Mouse (Mus musculus): ENCODE measurements around the gene Pate2. TPM values are rescaled to one million over a fixed set of nuclear protein-coding genes. Genes with fewer than 3 reads are reported as not detected.

The Pate2 gene
- polyA plus RNA-seq, 1 experiment from 2014 or later = 1.1 TPM

- Histone ChIP-seq H3K9ac (peak within 1 kb of the TSS; percentile 58), H3K27ac (replicated peaks) (peak within 1 kb of the TSS; percentile 73), H3K27me3 (no peaks in the 10 kb centered on the region), H3K36me3 (peaks cover 8% of the 10 kb centered on the region), H3K9me3 (replicated peaks) (no peaks in the 10 kb centered on the region), H3K4me1 (peaks cover 12% of the 10 kb centered on the region), H3K4me3 (replicated peaks) (peak within 1 kb of the TSS; percentile 78), H3K4me2 (replicated peaks) (peak within 1 kb of the TSS; percentile 99)
- ATAC-seq (ENCODE audit: insufficient number of reproducible peaks, low FRiP score, low TSS enrichment, low read depth) = peak; percentile 71
- WGBS = 1% methylated on average over 55 of the region's 59 CpGs
These were observed 11.7 kb upstream of the Pate2 start, which contains the start of the genes Ddx25 and Pus3 for GRCm38 (mm10) chr9:35558257-35559008. Gene Ddx25, minus strand, starts transcription at chr9:35558528. Gene Pus3, plus strand, starts transcription at chr9:35558595.

DNA sequence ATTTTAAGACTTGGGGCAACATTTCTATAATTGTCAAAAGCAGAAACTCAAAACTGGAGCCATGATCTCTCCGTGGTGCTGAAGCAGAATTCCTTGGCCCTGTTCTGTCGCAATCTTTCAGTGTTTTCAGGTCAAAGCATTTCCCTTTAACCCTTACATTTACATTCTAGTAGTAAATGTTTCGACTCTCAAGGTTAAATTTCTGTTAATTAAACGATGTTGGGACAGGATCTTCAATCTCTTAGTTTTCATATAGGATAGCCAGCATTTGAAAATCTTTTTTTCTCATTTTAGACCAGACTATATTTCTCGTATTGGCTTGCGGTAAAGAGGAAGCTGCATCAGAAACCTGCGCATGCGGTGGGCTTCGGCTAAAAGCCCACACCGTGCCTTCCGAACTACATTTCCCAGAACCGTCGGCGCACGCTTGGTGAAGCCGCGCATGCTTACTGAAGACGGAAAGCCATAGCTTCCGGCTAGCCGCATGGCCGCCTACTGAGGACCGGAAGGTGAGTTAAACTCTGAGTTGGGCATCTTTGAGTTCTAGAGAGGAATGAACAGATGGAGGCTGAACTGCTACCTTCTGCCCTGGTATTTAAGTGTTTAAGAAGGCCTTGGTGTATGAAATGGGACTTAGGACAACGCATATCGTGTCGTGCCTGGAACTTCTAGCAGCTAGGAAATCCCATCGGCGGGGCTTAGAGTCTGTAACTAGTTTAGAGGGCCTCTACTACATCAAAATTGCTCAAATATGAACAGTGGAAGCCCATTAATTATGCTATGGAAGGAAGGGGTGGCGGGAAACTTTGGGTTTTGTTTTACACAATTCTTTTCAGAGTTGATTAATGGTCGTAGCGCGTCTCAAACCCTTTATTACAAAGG lies 10.8 kb upstream of the Pate2 start:
- H3K27ac ChIP-seq (replicated peaks) = peak overlapping the region; percentile 73
- ATAC-seq (ENCODE audit: insufficient number of reproducible peaks, low FRiP score, low TSS enrichment, low read depth) = peak; percentile 90
- peak overlapping the region; percentile 99 for H3K4me2 ChIP-seq (replicated peaks)
- no peaks in the 10 kb centered on the region for H3K9me3 ChIP-seq (replicated peaks)
- H3K27me3 ChIP-seq = no peaks in the 10 kb centered on the region
- peak overlapping the region; percentile 78 for H3K4me3 ChIP-seq (replicated peaks)
- peak overlapping the region; percentile 58 for H3K9ac ChIP-seq
- peaks cover 12% of the 10 kb centered on the region for H3K4me1 ChIP-seq
- WGBS = 2% methylated on average over 31 of the region's 31 CpGs
- peaks cover 8% of the 10 kb centered on the region for H3K36me3 ChIP-seq

- H3K4me3 ChIP-seq (replicated peaks) = no peak overlapping the region
- WGBS = 96% methylated on average over 11 of the region's 11 CpGs
- no peaks in the 10 kb centered on the region for H3K9me3 ChIP-seq (replicated peaks)
- peaks cover 23% of the 10 kb centered on the region for H3K36me3 ChIP-seq
- H3K27me3 ChIP-seq = no peaks in the 10 kb centered on the region
- peaks cover 12% of the 10 kb centered on the region for H3K4me1 ChIP-seq
- H3K4me2 ChIP-seq (replicated peaks) = no peak overlapping the region
- no peak overlapping the region for H3K27ac ChIP-seq (replicated peaks)
- no peak overlapping the region for H3K9ac ChIP-seq
- no peak for ATAC-seq (ENCODE audit: insufficient number of reproducible peaks, low FRiP score, low TSS enrichment, low read depth)
These were observed 9.0 kb upstream of the Pate2 start for GRCm38 (mm10) chr9:35561076-35561475.

DNA sequence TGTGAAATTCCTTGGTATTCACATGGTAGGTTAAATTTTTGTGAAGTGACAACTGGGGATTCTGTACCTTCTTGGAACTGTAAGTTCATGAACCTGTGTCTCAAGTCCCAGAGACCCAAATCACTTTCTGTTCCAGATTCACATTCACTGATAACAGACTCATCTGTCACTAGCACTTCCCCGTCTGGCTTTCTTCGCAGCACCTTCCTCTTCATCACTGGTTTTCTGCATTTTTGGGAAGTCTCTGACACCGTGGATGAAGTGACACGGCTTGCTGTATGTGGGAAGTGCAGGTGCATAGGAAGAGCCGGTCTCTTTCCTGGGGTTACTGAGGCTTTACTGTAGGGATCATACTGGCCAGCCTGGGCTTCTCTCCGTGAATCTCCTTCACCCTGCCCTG lies 8.5 kb upstream of the Pate2 start:
- H3K4me2 ChIP-seq (replicated peaks) = no peak overlapping the region
- H3K4me1 ChIP-seq = peaks cover 12% of the 10 kb centered on the region
- ATAC-seq (ENCODE audit: insufficient number of reproducible peaks, low FRiP score, low TSS enrichment, low read depth) = no peak
- no peak overlapping the region for H3K4me3 ChIP-seq (replicated peaks)
- no peak overlapping the region for H3K27ac ChIP-seq (replicated peaks)
- H3K9ac ChIP-seq = no peak overlapping the region
- H3K9me3 ChIP-seq (replicated peaks) = no peaks in the 10 kb centered on the region
- no peaks in the 10 kb centered on the region for H3K27me3 ChIP-seq
- H3K36me3 ChIP-seq = peaks cover 28% of the 10 kb centered on the region
- 87% methylated on average over 6 of the region's 6 CpGs for WGBS

DNA sequence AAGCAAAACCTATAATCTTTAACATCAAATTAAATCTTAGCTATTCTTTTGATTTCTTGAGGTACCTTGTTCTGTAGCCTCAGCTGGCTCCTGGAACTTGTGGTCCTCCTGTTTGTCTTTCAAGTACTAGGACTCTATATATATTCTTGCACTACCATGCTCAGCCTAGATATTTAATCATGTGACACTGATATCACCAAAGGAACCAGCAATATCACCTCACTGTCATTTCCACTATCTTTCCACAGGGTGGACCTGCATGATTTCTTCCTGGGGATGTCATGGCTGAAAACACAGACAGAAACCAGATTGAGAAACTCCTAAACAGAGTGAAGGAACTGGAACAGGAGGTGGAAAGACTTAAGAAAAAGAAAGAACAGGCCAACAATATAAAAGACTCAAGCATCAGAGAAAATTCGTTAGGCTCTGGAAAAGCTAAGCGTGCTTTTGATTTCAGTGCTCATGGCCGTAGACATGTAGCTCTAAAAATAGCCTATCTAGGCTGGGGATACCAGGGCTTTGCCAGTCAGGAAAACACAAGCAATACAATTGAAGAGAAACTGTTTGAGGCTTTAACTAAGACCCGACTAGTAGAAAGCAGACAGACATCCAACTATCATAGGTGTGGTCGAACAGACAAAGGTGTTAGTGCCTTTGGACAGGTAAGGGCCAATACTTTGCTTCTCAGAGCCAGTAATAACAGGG lies 5.4 kb upstream of the Pate2 start:
- H3K9ac ChIP-seq = no peak overlapping the region
- no peaks in the 10 kb centered on the region for H3K27me3 ChIP-seq
- no peak overlapping the region for H3K4me3 ChIP-seq (replicated peaks)
- no peaks in the 10 kb centered on the region for H3K9me3 ChIP-seq (replicated peaks)
- WGBS = 92% methylated on average over 5 of the region's 5 CpGs
- peaks cover 6% of the 10 kb centered on the region for H3K4me1 ChIP-seq
- no peak overlapping the region for H3K27ac ChIP-seq (replicated peaks)
- peaks cover 39% of the 10 kb centered on the region for H3K36me3 ChIP-seq
- H3K4me2 ChIP-seq (replicated peaks) = no peak overlapping the region
- ATAC-seq (ENCODE audit: insufficient number of reproducible peaks, low FRiP score, low TSS enrichment, low read depth) = no peak

DNA sequence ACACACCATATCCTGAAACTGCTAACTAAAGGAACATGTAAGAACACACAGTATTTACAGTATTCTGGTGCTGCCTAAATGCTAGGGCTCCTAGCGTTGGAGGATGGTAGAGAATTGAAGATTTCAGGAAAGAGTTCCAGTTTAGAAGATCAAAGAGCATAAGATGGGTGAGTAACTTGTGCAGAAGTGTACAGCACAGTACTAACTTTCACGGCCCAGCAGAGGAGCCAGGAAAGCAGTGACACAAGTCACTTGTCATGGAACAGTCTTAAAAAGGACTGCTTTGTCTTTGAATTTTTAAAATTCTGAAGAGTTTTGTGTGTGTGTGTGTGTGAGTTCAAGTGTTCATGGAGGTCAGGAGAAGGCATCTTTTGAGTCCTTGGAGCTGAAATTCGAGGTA lies 2.1 kb upstream of the Pate2 start:
- Histone ChIP-seq H3K4me1 (peaks cover 9% of the 10 kb centered on the region), H3K27ac (replicated peaks) (no peak overlapping the region), H3K4me2 (replicated peaks) (no peak overlapping the region), H3K36me3 (peaks cover 31% of the 10 kb centered on the region), H3K9ac (no peak overlapping the region), H3K9me3 (replicated peaks) (no peaks in the 10 kb centered on the region), H3K27me3 (no peaks in the 10 kb centered on the region), H3K4me3 (replicated peaks) (no peak overlapping the region)
- 85% methylated on average over 3 of the region's 3 CpGs for WGBS
- ATAC-seq (ENCODE audit: insufficient number of reproducible peaks, low FRiP score, low TSS enrichment, low read depth) = no peak

- peaks cover 13% of the 10 kb centered on the region for H3K4me1 ChIP-seq
- WGBS = 10% methylated on average over 5 of the region's 5 CpGs
- H3K4me2 ChIP-seq (replicated peaks) = peak overlapping the region; percentile 77
- H3K27ac ChIP-seq (replicated peaks) = peak overlapping the region; percentile 86; the same call in 1 of the 2 replicates
- no peak for ATAC-seq (ENCODE audit: insufficient number of reproducible peaks, low FRiP score, low TSS enrichment, low read depth)
- H3K36me3 ChIP-seq = peaks cover 19% of the 10 kb centered on the region
- peaks cover 5% of the 10 kb centered on the region for H3K27me3 ChIP-seq
- H3K9ac ChIP-seq = peak overlapping the region; percentile 45
- peak overlapping the region; percentile 78 for H3K4me3 ChIP-seq (replicated peaks)
- H3K9me3 ChIP-seq (replicated peaks) = no peaks in the 10 kb centered on the region
These were observed 579 bp downstream of the Pate2 start for GRCm38 (mm10) chr9:35570663-35571062.

DNA sequence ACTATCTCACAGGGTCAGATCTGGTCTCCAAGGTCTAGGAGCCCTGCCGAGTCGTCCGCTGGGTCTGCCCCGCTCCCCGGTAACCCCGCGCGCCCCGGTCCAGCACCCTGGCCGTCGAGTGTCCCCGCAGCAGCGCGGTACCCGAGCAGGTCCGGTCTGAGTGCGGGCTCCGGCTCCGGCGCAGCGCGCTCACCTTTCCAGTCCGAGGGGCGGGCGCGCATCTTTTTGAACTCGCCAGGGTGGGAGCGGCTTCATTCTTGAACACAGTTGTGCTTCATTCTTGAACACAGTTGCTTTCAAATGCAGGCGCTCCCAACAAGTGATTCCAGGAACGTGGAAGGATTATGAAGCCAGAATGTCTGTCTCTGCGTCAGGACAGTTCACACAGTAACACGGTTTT lies 4.3 kb downstream of the Pate2 start:
- ATAC-seq (ENCODE audit: insufficient number of reproducible peaks, low FRiP score, low TSS enrichment, low read depth) = no peak
- Histone ChIP-seq H3K4me2 (replicated peaks) (peak overlapping the region; percentile 49), H3K27ac (replicated peaks) (no peak overlapping the region), H3K9ac (no peak overlapping the region), H3K4me1 (peaks cover 8% of the 10 kb centered on the region), H3K4me3 (replicated peaks) (peak overlapping the region; percentile 23), H3K9me3 (replicated peaks) (no peaks in the 10 kb centered on the region), H3K27me3 (peaks cover 5% of the 10 kb centered on the region), H3K36me3 (no peaks in the 10 kb centered on the region)
- WGBS = 4% methylated on average over 32 of the region's 32 CpGs

DNA sequence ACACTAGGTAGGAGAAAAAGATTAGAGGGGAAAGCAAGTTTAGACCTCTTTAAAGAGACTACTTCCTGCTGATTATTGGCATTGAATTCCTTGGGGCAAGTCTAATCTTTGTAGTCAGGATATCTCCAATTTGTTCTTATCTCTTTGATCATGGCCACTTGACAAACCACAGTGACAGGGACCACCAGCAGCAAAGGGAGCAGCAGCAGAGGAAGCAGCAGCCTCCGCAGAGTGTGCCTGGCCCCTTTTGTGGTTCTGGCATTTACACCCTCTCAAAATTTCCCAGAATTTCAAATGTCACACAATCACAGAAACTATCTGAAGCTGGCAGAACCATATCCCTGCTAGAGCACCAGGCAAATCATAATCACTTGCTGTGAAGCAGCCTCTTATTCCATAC lies 17.6 kb downstream of the Pate2 start:
- no peak overlapping the region for H3K4me2 ChIP-seq (replicated peaks)
- WGBS = 36% methylated on average over 1 of the region's 1 CpGs
- no peaks in the 10 kb centered on the region for H3K36me3 ChIP-seq
- ATAC-seq (ENCODE audit: insufficient number of reproducible peaks, low FRiP score, low TSS enrichment, low read depth) = no peak
- H3K9me3 ChIP-seq (replicated peaks) = no peaks in the 10 kb centered on the region
- no peaks in the 10 kb centered on the region for H3K4me1 ChIP-seq
- H3K27me3 ChIP-seq = no peaks in the 10 kb centered on the region
- H3K27ac ChIP-seq (replicated peaks) = no peak overlapping the region
- H3K9ac ChIP-seq = no peak overlapping the region
- no peak overlapping the region for H3K4me3 ChIP-seq (replicated peaks)

DNA sequence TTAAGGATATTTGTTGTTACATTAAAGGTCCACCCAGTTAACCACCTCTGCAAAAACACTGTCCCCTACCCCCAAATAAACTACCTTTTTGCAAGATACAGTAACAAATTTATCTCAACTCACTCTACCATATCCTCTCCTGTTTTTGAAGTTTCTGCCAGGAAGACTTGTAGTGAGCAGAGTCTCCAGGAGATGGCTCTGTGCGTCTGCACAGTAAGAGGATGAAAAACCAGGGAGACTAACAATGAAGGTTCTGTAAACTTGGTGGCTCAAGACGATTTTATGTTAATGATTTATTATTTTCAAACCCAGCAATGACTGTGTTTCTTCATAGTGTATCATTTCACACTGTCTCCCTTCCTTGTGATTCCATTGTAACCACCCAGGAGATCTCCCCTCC lies 22.8 kb downstream of the Pate2 start:
- H3K9me3 ChIP-seq (replicated peaks) = no peaks in the 10 kb centered on the region
- H3K27me3 ChIP-seq = no peaks in the 10 kb centered on the region
- 9% methylated on average over 2 of the region's 2 CpGs for WGBS
- no peaks in the 10 kb centered on the region for H3K4me1 ChIP-seq
- no peak overlapping the region for H3K4me3 ChIP-seq (replicated peaks)
- H3K4me2 ChIP-seq (replicated peaks) = no peak overlapping the region
- H3K27ac ChIP-seq (replicated peaks) = no peak overlapping the region
- H3K9ac ChIP-seq = no peak overlapping the region
- H3K36me3 ChIP-seq = no peaks in the 10 kb centered on the region
- no peak for ATAC-seq (ENCODE audit: insufficient number of reproducible peaks, low FRiP score, low TSS enrichment, low read depth)

All from embryonic facial prominence, embryonic 15.5 days (tissue).